Comparison of ENCODE assay signal across 15 mouse cellular contexts in genomic region chr13:56073186-56073585, GRCm38 (mm10).
DNase-seq lines count a peak whose midpoint lies in the region; ATAC-seq and TF ChIP-seq lines count a peak whose summit lies in the region.
"Had no signal": no experiment of that assay in that cellular context is flagged by ENCODE, and none has a peak within 500 bp of the region (broad histone marks: within the 10 kb centered on the region; RNA-seq: fewer than 3 reads in every experiment).

No protein-coding gene starts in this region.

- H3K36me3 ChIP-seq in limb, embryonic 10.5 days, result peaks cover 76% of the 10 kb centered on the region
- H3K36me3 ChIP-seq in lung, postnatal 0 days (ENCODE audit: insufficient read depth, low read length), result peaks cover 20% of the 10 kb centered on the region; the same call in 1 of the 2 replicates
- peaks cover 25% of the 10 kb centered on the region; the same call in 1 of the 2 replicates for H3K36me3 ChIP-seq in liver, embryonic 11.5 days (ENCODE audit: control insufficient read depth, insufficient read depth, low read length)

- H3K4me3 ChIP-seq in limb, embryonic 10.5 days, result no peak overlapping the region
- H3K4me3 ChIP-seq in lung, postnatal 0 days (ENCODE audit: low read depth, low read length), result no peak overlapping the region
- H3K4me3 ChIP-seq in liver, embryonic 11.5 days (ENCODE audit: low read depth, low read length), result no peak overlapping the region
- H3K4me3 ChIP-seq: embryonic facial prominence, embryonic 10.5 days; forebrain, embryonic 13.5 days; heart, embryonic 12.5 days had no signal

- 88% methylated on average over 5 of the region's 5 CpGs for WGBS in limb, embryonic 10.5 days
- 77% methylated on average over 5 of the region's 5 CpGs for WGBS in lung, postnatal 0 days
- 85% methylated on average over 5 of the region's 5 CpGs for WGBS in liver, embryonic 11.5 days

- no peak for TF ChIP-seq EP300 in lung, postnatal 0 days (IDR thresholded peaks at IDR 0.05)

- H3K27ac ChIP-seq in limb, embryonic 10.5 days, result 0 out of 2 replicates have a peak overlapping the region, but pooled peaks have one; percentile 17
- no peak overlapping the region for H3K27ac ChIP-seq in lung, postnatal 0 days (ENCODE audit: low read length)
- no peak overlapping the region for H3K27ac ChIP-seq in liver, embryonic 11.5 days (ENCODE audit: low read depth, low read length)
- H3K27ac ChIP-seq: embryonic facial prominence, embryonic 10.5 days; forebrain, embryonic 13.5 days had no signal

- no peak for TF ChIP-seq CTCF in lung, postnatal 0 days (IDR thresholded peaks at IDR 0.05)

- no peak for ATAC-seq in lung, postnatal 0 days
- ATAC-seq in liver, embryonic 11.5 days (replicated peaks; ENCODE audit: low FRiP score), result no peak

- DNase-seq in cerebellum, adult 18-20 months, result peak; percentile 42 to 47
- DNase-seq in cerebellum, adult 8-10 months, result no peak
- peak; percentile 39 for DNase-seq in cerebellum, adult 9-10 months
- DNase-seq in cerebellum, postnatal 10 days, result peak; percentile 58 to 65
- no peak for DNase-seq in limb, embryonic 10.5 days (ENCODE audit: low spot score)
- no peak for DNase-seq in lung, postnatal 0 days (ENCODE audit: low spot score)
- DNase-seq in liver, embryonic 11.5 days (ENCODE audit: low spot score), result no peak
- DNase-seq: adrenal gland, adult 2 months; forebrain, postnatal 0 days; gastrocnemius, postnatal 14 days; kidney, adult 11 months; kidney, adult 9 months had no signal

- H3K9me3 ChIP-seq in limb, embryonic 10.5 days (replicated peaks), result no peaks in the 10 kb centered on the region
- H3K9me3 ChIP-seq in lung, postnatal 0 days (ENCODE audit: low read length), result no peaks in the 10 kb centered on the region
- H3K9me3 ChIP-seq in liver, embryonic 11.5 days (ENCODE audit: control insufficient read depth, low read length), result no peaks in the 10 kb centered on the region
- H3K9me3 ChIP-seq: embryonic facial prominence, embryonic 10.5 days; forebrain, embryonic 13.5 days; heart, embryonic 12.5 days had no signal

- no peak overlapping the region for H3K4me2 ChIP-seq in lung, postnatal 0 days (replicated peaks; ENCODE audit: low read depth, low read length)
- no peak overlapping the region for H3K4me2 ChIP-seq in liver, embryonic 11.5 days
- H3K4me2 ChIP-seq: forebrain, embryonic 13.5 days; heart, embryonic 12.5 days had no signal

- no peaks in the 10 kb centered on the region for H3K27me3 ChIP-seq in limb, embryonic 10.5 days (ENCODE audit: low read depth, poor library complexity, severe bottlenecking)
- H3K27me3 ChIP-seq in lung, postnatal 0 days (replicated peaks; ENCODE audit: insufficient read depth, low read length), result no peaks in the 10 kb centered on the region
- H3K27me3 ChIP-seq in liver, embryonic 11.5 days (replicated peaks; ENCODE audit: control insufficient read depth, insufficient read depth, low read length), result no peaks in the 10 kb centered on the region
- H3K27me3 ChIP-seq: forebrain, embryonic 13.5 days; heart, embryonic 12.5 days had no signal

- H3K4me1 ChIP-seq in limb, embryonic 10.5 days, result peaks cover 55% of the 10 kb centered on the region
- no peaks in the 10 kb centered on the region for H3K4me1 ChIP-seq in lung, postnatal 0 days (ENCODE audit: insufficient read depth, low read depth, low read length)
- H3K4me1 ChIP-seq in liver, embryonic 11.5 days (replicated peaks; ENCODE audit: control insufficient read depth, insufficient read depth, low read length), result no peaks in the 10 kb centered on the region

- H3K9ac ChIP-seq in lung, postnatal 0 days (replicated peaks; ENCODE audit: low read depth), result no peak overlapping the region
- H3K9ac ChIP-seq in liver, embryonic 11.5 days (ENCODE audit: low read depth, low read length), result no peak overlapping the region
- H3K9ac ChIP-seq: forebrain, embryonic 13.5 days; forebrain, postnatal 0 days; heart, embryonic 12.5 days had no signal

Comparison
In these comparisons a context has a peak if more than half of its experiments do, and no peak if none do; other contexts are left out.
1. DNase-seq: peak in cerebellum, adult 18-20 months (2 of 2), cerebellum, adult 9-10 months (single experiment) and cerebellum, postnatal 10 days (2 of 2); none in cerebellum, adult 8-10 months (single experiment), limb, embryonic 10.5 days (single experiment), lung, postnatal 0 days (single experiment) and liver, embryonic 11.5 days (single experiment).